Mouse (Mus musculus) MN1 (cell line): ENCODE results near the gene Gm9049.
A peak's percentile ranks its signal among the peaks of the same experiment; 100 is the strongest.
"Not testable (repeated sequence)": the region's sequence is repeated elsewhere in the genome, so short reads cannot be mapped to it uniquely, and the experiment has no call there.

Experiments
- DNase-seq: peaks from one replicate; pipeline ENCODE4 v3.0.0-alpha.2; 2016; ENCODE audit warnings: low spot score

Gene Gm9049

GRCm38 (mm10) chr10:118354005-118354404, at the start of gene Gm9049:
TSS of gene Gm9049 (minus strand) at chr10:118354105.
- DNase-seq = not testable (repeated sequence)

GRCm38 (mm10) chr10:118399917-118400316, 46.0 kb upstream of the Gm9049 start:
- DNase-seq = no peak

GRCm38 (mm10) chr10:118370443-118370842, 16.5 kb upstream of the Gm9049 start:
- DNase-seq = peak; percentile 94

GRCm38 (mm10) chr10:118369518-118369917, 15.6 kb upstream of the Gm9049 start:
- DNase-seq = no peak

- DNase-seq = not testable (repeated sequence)
Observed at GRCm38 (mm10) chr10:118348579-118348978, 5.3 kb downstream of the Gm9049 start, which contains the start of gene Gm9048. TSS of gene Gm9048 (minus strand) at chr10:118348679.

GRCm38 (mm10) chr10:118343155-118343554, 10.8 kb downstream of the Gm9049 start, which contains the start of gene Gm9046:
TSS of gene Gm9046 (minus strand) at chr10:118343255.
- not testable (repeated sequence) for DNase-seq

GRCm38 (mm10) chr10:118337731-118338130, 16.2 kb downstream of the Gm9049 start, which contains the start of gene Gm9045:
TSS of gene Gm9045 (minus strand) at chr10:118337831.
- DNase-seq = not testable (repeated sequence)

GRCm38 (mm10) chr10:118332308-118332707, 21.6 kb downstream of the Gm9049 start, which contains the start of gene Gm9044:
TSS of gene Gm9044 (minus strand) at chr10:118332408.
- not testable (repeated sequence) for DNase-seq

GRCm38 (mm10) chr10:118326869-118327268, 27.0 kb downstream of the Gm9049 start, which contains the start of gene Gm9040:
TSS of gene Gm9040 (minus strand) at chr10:118326969.
- DNase-seq = not testable (repeated sequence)

GRCm38 (mm10) chr10:118319024-118319423, 34.9 kb downstream of the Gm9049 start:
- DNase-seq = no peak

GRCm38 (mm10) chr10:118302133-118302532, 51.8 kb downstream of the Gm9049 start:
- not testable (repeated sequence) for DNase-seq
